Mouse (Mus musculus): Measurements from ENCODE around the gene Plekhh3. TPM values are rescaled to one million over a fixed set of nuclear protein-coding genes. Genes with fewer than 3 reads are reported as not detected.
A peak's percentile ranks its signal among the peaks of the same experiment; 100 is the strongest.
"Not testable (repeated sequence)": the region's sequence is repeated elsewhere in the genome, so short reads cannot be mapped to it uniquely, and the experiment has no call there.

Plekhh3 gene
- polyA plus RNA-seq, 1 experiment from 2014 or later = 3.5 TPM

DNA sequence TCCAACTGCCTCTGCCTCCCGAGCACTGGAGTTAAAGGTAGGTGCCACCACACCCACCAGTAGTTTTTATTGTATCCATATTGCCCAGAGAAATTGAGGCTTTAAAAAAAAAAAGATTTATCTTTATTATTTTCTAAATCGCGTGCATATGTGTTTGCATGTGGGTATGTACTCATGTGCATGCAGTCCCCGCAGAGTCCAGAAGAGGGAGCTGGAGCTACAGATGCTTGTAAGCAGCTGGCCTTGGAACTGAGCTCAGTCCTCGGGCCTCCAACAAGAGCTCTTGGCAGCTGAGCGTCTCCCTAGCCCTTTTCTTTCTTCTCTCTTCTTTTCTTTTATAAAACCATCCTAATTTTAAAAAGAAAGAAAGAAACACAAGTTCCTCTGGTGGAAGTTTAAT, 39.5 kb downstream of the Plekhh3 start:
- WGBS = 89% methylated on average over 6 of the region's 6 CpGs
- Histone ChIP-seq H3K9me3 (peaks cover 7% of the 10 kb centered on the region; the same call in 1 of the 2 replicates), H3K27ac (no peak overlapping the region), H3K4me3 (no peak overlapping the region), H3K4me1 (peaks cover 7% of the 10 kb centered on the region), H3K27me3 (ENCODE audit: poor library complexity, severe bottlenecking) (no peaks in the 10 kb centered on the region), H3K36me3 (replicated peaks) (peaks cover 10% of the 10 kb centered on the region)
- DNase-seq (ENCODE audit: extremely low spot score, low spot score) = no peak

- no peak for DNase-seq (ENCODE audit: extremely low spot score, low spot score)
- H3K36me3 ChIP-seq (replicated peaks) = peaks cover 15% of the 10 kb centered on the region
- no peak overlapping the region for H3K27ac ChIP-seq
- 82% methylated on average over 2 of the region's 2 CpGs for WGBS
- no peaks in the 10 kb centered on the region for H3K27me3 ChIP-seq (ENCODE audit: poor library complexity, severe bottlenecking)
- peaks cover 7% of the 10 kb centered on the region for H3K4me1 ChIP-seq
- H3K9me3 ChIP-seq = peaks cover 12% of the 10 kb centered on the region; the same call in 1 of the 2 replicates
- no peak overlapping the region for H3K4me3 ChIP-seq
Observed at GRCm38 (mm10) chr11:101131187-101131586, 40.0 kb downstream of the Plekhh3 start.

DNA sequence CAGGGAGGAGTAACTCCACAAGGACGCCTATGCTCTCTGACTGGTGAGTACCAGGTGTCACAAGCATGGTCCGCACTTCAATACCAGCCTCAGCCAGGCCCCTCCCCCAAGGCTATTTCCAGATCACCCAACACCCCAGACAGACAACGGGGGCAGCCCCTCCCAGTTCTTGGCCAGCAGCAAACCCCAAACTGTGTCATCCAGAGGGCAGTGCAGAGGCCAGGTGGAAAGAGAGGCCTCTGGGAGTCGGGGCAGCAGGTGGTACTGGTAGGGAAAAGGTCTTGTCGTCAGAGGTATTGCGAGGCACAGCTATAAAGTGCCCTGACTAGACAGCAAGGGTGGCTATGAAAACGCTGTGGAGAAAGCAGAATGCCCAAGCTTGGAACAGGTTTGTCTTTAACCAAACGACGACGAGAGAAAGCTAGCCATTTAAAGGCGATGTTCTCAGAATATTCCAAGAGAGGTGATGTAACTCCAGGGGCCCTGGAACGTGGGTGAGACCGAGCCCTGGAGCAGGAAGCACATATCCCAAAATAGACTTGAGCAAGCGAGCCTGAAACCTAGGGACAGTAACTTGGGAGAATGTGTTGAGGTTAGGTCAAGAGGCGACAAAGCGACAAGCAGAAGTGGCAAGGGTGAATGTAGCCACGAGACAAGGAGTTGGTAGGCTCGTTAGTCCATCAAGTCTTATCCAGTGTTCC, 40.9 kb downstream of the Plekhh3 start:
- no peak for DNase-seq (ENCODE audit: extremely low spot score, low spot score)
- Histone ChIP-seq H3K27me3 (ENCODE audit: poor library complexity, severe bottlenecking) (no peaks in the 10 kb centered on the region), H3K27ac (no peak overlapping the region), H3K4me1 (peaks cover 7% of the 10 kb centered on the region), H3K4me3 (no peak overlapping the region), H3K9me3 (peaks cover 13% of the 10 kb centered on the region; the same call in 1 of the 2 replicates), H3K36me3 (replicated peaks) (peaks cover 25% of the 10 kb centered on the region)
- 59% methylated on average over 18 of the region's 18 CpGs for WGBS

GRCm38 (mm10) chr11:101128996-101129577, 42.1 kb downstream of the Plekhh3 start:
- Histone ChIP-seq H3K4me3 (no peak overlapping the region), H3K36me3 (replicated peaks) (peaks cover 35% of the 10 kb centered on the region), H3K4me1 (peaks cover 7% of the 10 kb centered on the region), H3K9me3 (peaks cover 13% of the 10 kb centered on the region; the same call in 1 of the 2 replicates), H3K27me3 (ENCODE audit: poor library complexity, severe bottlenecking) (no peaks in the 10 kb centered on the region), H3K27ac (no peak overlapping the region)
- no peak for DNase-seq (ENCODE audit: extremely low spot score, low spot score)
- WGBS = 90% methylated on average over 11 of the region's 11 CpGs

- DNase-seq (ENCODE audit: extremely low spot score, low spot score) = no peak
- no peak overlapping the region for H3K4me3 ChIP-seq
- H3K36me3 ChIP-seq (replicated peaks) = peaks cover 56% of the 10 kb centered on the region
- H3K4me1 ChIP-seq = peaks cover 7% of the 10 kb centered on the region
- 85% methylated on average over 1 of the region's 1 CpGs for WGBS
- no peak overlapping the region for H3K27ac ChIP-seq
- no peaks in the 10 kb centered on the region for H3K27me3 ChIP-seq (ENCODE audit: poor library complexity, severe bottlenecking)
- H3K9me3 ChIP-seq = peaks cover 13% of the 10 kb centered on the region; the same call in 1 of the 2 replicates
Observed at GRCm38 (mm10) chr11:101127075-101127474, 44.1 kb downstream of the Plekhh3 start.

- not testable (repeated sequence) for H3K4me3 ChIP-seq; H3K27ac ChIP-seq; DNase-seq (ENCODE audit: extremely low spot score, low spot score); H3K27me3 ChIP-seq (ENCODE audit: poor library complexity, severe bottlenecking)
- Histone ChIP-seq H3K4me1 (peaks cover 20% of the 10 kb centered on the region), H3K9me3 (peaks cover 13% of the 10 kb centered on the region; the same call in 1 of the 2 replicates), H3K36me3 (replicated peaks) (peaks cover 65% of the 10 kb centered on the region)
- whole genome bisulfite sequencing = 99% methylated on average over 9 of the region's 9 CpGs
Observed at GRCm38 (mm10) chr11:101125008-101125407, 46.1 kb downstream of the Plekhh3 start.

DNA sequence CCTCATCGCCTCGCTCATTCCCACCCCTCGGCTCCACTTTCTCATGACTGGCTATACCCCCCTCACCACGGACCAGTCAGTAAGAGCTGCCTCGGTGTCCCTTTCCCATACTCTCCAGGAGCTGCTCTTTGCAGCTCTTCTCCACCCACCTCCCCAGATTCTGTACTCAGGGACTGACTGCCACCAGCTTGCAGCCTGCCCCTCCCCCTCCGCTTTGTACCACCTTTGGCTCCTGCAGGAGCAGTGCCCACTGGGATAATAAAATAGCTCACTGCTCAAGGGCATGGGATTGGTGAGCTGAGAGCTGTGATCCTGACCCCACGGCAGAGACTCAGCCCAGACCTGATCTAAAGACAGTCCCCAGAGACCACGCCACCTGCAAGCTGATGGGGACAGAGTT, 46.7 kb downstream of the Plekhh3 start:
- H3K36me3 ChIP-seq (replicated peaks) = peaks cover 65% of the 10 kb centered on the region
- not testable (repeated sequence) for DNase-seq (ENCODE audit: extremely low spot score, low spot score); H3K27ac ChIP-seq; H3K27me3 ChIP-seq (ENCODE audit: poor library complexity, severe bottlenecking); H3K4me3 ChIP-seq
- WGBS = 97% methylated on average over 8 of the region's 8 CpGs
- peaks cover 13% of the 10 kb centered on the region; the same call in 1 of the 2 replicates for H3K9me3 ChIP-seq
- peaks cover 19% of the 10 kb centered on the region for H3K4me1 ChIP-seq

DNA sequence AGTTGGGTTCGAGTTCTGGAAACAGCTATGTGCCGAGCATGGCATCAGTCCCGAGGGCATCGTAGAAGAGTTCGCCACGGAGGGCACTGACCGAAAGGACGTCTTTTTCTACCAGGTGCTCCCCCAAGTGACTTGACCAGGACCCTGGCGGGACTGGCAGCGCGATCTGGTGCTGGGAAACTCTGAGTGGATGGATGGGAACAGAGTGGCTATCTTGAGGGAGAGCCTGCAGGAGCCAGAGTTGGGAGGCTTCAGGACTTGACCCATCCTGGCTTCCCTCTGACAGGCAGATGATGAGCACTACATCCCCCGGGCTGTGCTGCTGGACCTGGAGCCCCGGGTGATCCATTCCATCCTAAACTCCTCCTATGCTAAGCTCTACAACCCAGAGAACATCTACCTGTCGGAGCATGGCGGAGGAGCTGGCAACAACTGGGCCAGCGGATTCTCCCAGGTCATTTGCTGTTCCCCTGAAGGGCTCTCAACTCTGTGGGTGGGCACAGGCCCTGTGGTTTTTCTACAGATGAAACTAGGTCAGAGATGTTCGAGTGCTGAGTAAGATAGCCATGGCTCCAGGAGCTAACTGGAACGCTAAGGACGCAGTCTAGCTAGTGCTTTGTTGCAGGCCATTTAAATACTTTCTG, 50.5 kb downstream of the Plekhh3 start:
- Histone ChIP-seq H3K36me3 (replicated peaks) (peaks cover 58% of the 10 kb centered on the region), H3K4me3 (peak overlapping the region; percentile 98), H3K27ac (peak overlapping the region; percentile 96), H3K27me3 (ENCODE audit: poor library complexity, severe bottlenecking) (no peaks in the 10 kb centered on the region), H3K4me1 (peaks cover 50% of the 10 kb centered on the region), H3K9me3 (no peaks in the 10 kb centered on the region)
- DNase-seq (ENCODE audit: extremely low spot score, low spot score) = no peak
- 29% methylated on average over 19 of the region's 19 CpGs for WGBS

- H3K27me3 ChIP-seq (ENCODE audit: poor library complexity, severe bottlenecking) = no peaks in the 10 kb centered on the region
- peak within 1 kb of the TSS; percentile 96 for H3K27ac ChIP-seq
- under 1% methylated on average over 61 of the region's 61 CpGs for WGBS
- H3K36me3 ChIP-seq (replicated peaks) = peaks cover 52% of the 10 kb centered on the region
- H3K4me1 ChIP-seq = peaks cover 55% of the 10 kb centered on the region
- DNase-seq (ENCODE audit: extremely low spot score, low spot score) = peak; percentile 99
- peak within 1 kb of the TSS; percentile 98 for H3K4me3 ChIP-seq
- H3K9me3 ChIP-seq = no peaks in the 10 kb centered on the region
Observed at GRCm38 (mm10) chr11:101119761-101120544, 51.2 kb downstream of the Plekhh3 start, which contains the start of the genes Retreg3 and Tubg1. Gene Retreg3 (minus strand): TSS chr11:101119893. Gene Tubg1 (plus strand): TSS chr11:101119938.

DNA sequence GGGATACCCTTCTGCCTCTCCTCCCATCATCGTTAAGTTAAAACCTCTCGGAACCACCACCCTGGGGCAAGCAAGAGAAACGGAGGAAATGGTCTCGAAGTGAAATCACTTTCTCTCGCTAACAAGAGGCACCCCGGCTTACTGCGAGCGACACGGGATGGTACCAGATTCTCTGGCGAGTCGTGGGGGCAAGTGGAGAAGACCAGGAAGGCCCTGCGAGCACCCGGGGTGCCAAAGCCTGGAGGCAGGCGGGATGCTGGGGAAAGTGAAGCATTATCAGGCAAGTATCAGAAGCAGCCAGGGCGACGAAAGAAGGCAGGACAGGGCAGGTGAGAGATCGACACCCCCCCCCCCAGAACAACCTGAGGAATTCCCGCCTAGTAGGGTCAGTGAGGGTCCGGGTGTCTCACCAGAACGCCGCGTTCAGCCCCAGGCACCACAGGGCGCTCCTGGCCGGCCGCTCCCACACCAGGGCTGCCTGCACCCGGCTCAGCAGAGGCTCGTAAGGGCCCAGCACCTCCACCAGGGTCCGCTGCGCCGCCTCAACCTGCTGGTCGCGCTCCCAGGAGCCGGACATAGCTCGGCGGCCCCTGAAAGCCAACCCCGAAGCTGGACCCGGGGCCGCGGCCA, 51.9 kb downstream of the Plekhh3 start:
- no peak for DNase-seq (ENCODE audit: extremely low spot score, low spot score)
- Histone ChIP-seq H3K4me3 (peak overlapping the region; percentile 98), H3K4me1 (peaks cover 55% of the 10 kb centered on the region), H3K27ac (peak overlapping the region; percentile 96), H3K9me3 (no peaks in the 10 kb centered on the region), H3K36me3 (replicated peaks) (peaks cover 50% of the 10 kb centered on the region), H3K27me3 (ENCODE audit: poor library complexity, severe bottlenecking) (no peaks in the 10 kb centered on the region)
- under 1% methylated on average over 39 of the region's 39 CpGs for WGBS

- Histone ChIP-seq H3K27me3 (ENCODE audit: poor library complexity, severe bottlenecking) (no peaks in the 10 kb centered on the region), H3K4me1 (peaks cover 55% of the 10 kb centered on the region), H3K36me3 (replicated peaks) (peaks cover 49% of the 10 kb centered on the region), H3K4me3 (peak overlapping the region; percentile 98), H3K27ac (no peak overlapping the region), H3K9me3 (no peaks in the 10 kb centered on the region)
- 60% methylated on average over 4 of the region's 4 CpGs for WGBS
- no peak for DNase-seq (ENCODE audit: extremely low spot score, low spot score)
Observed at GRCm38 (mm10) chr11:101118105-101118504, 53.0 kb downstream of the Plekhh3 start.

DNA sequence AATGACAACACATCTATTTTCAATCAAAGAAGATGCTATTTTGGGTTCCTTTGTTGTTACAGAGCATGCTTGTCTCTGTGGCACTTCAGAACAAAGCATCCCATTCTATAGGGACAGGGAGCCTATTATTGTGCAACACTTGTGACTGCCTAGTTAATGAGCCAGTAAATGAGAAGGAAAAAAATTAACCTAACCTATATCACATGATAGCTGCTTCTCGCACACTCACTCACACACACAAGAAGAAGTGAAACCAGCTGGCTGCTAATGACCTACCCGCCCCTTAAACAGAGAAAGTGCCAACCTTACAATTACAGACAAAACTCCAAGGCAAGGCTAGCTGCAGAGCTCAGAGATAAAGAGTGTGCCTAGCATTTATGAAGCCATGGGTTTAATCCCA, 55.6 kb downstream of the Plekhh3 start:
- no peak overlapping the region for H3K27ac ChIP-seq
- DNase-seq (ENCODE audit: extremely low spot score, low spot score) = no peak
- peaks cover 42% of the 10 kb centered on the region for H3K4me1 ChIP-seq
- peaks cover 40% of the 10 kb centered on the region for H3K36me3 ChIP-seq (replicated peaks)
- H3K27me3 ChIP-seq (ENCODE audit: poor library complexity, severe bottlenecking) = no peaks in the 10 kb centered on the region
- no peaks in the 10 kb centered on the region for H3K9me3 ChIP-seq
- 76% methylated on average over 2 of the region's 2 CpGs for WGBS
- H3K4me3 ChIP-seq = no peak overlapping the region
